Mouse (Mus musculus): ENCODE data around the gene Ugt2a2. TPM values are rescaled to one million over a fixed set of nuclear protein-coding genes. Genes with fewer than 3 reads are reported as not detected.

Ugt2a2 gene
- total and polyA plus RNA-seq, 3 experiments: not detected

DNA sequence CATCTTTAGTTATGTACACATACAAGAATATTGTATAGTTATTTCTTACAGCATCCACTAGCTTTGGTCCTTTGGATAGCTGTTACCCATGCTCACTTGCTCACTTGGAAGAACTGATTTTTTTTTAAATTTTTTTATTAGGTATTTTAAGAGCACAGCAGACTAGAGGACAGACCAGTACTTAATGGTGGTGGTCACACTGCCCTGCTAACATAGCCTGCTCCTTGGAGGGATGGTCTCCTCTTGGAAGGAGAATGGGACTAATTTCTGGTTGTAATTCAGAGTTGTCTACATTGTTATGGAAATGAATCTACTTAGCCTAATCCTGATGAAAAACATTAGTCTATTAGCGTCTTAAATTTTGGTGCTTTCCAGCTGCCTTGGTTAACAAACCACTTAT, 23.2 kb downstream of the Ugt2a2 start:
- in situ Hi-C loops (cut with MboI; ENCODE audit: low pct_ligation_motif_present, low pct_unique_long_range_greater_than_20kb, low sequenced_read_pairs): no loop called here
- Histone ChIP-seq H3K9ac (ENCODE audit: insufficient read depth, low read depth) (no peak overlapping the region), H3K27ac (ENCODE audit: insufficient read depth, low read depth) (no peak overlapping the region), H3K79me2 (replicated peaks; ENCODE audit: control insufficient read depth, extremely low read depth, insufficient read depth, poor library complexity, severe bottlenecking) (no peaks in the 10 kb centered on the region), H3K4me2 (ENCODE audit: insufficient read depth, low read depth, poor library complexity, severe bottlenecking) (no peak overlapping the region), H3K4me3 (replicated peaks in 1 of 3; ENCODE audit: low read depth in 2 of 3, low read length in 2 of 3, poor library complexity in 1 of 3) (no peak overlapping the region), H3K36me3 (replicated peaks in 1 of 2; ENCODE audit: control insufficient read depth in 1 of 2, insufficient read depth in 1 of 2, low read length in 1 of 2) (no peaks in the 10 kb centered on the region), H3K27me3 (replicated peaks) (no peaks in the 10 kb centered on the region), H3K4me1 (ENCODE audit: control insufficient read depth in 1 of 2, insufficient read depth in 2 of 2) (no peaks in the 10 kb centered on the region), H3K9me3 (replicated peaks; ENCODE audit: low read length) (no peaks in the 10 kb centered on the region)
- TF ChIP-seq TCF12 (IDR thresholded peaks at IDR 0.05; ENCODE audit: low read depth, low read length) (no peak), E2F4 (IDR thresholded peaks at IDR 0.05; ENCODE audit: insufficient replicate concordance, low read depth, low read length) (no peak), BHLHE40 (IDR thresholded peaks at IDR 0.05; ENCODE audit: low read depth, low read length) (no peak), USF2 (conservative IDR thresholded peaks at IDR 0.05; ENCODE audit: low read depth, low read length) (no peak), ELF1 (IDR thresholded peaks at IDR 0.05; ENCODE audit: low read depth, low read length) (no peak), JUN (IDR thresholded peaks at IDR 0.05; ENCODE audit: insufficient read depth, low read depth, low read length) (no peak), MAX (IDR thresholded peaks at IDR 0.05; ENCODE audit: low read length) (no peak), GABPA (IDR thresholded peaks at IDR 0.05; ENCODE audit: insufficient replicate concordance, low read depth, low read length) (no peak), NELFE (IDR thresholded peaks at IDR 0.05; ENCODE audit: low read depth, low read length) (no peak), ZNF384 (IDR thresholded peaks at IDR 0.05; ENCODE audit: low read depth, low read length) (no peak), MEF2A (IDR thresholded peaks at IDR 0.05; ENCODE audit: borderline replicate concordance, low read depth, low read length) (no peak), CHD2 (IDR thresholded peaks at IDR 0.05; ENCODE audit: low read length) (no peak), SMC3 (IDR thresholded peaks at IDR 0.05; ENCODE audit: low read depth, low read length) (no peak), NRF1 (IDR thresholded peaks at IDR 0.05; ENCODE audit: low read depth, low read length) (no peak), MAZ (IDR thresholded peaks at IDR 0.05; ENCODE audit: low read depth, low read length) (no peak), PAX5 (IDR thresholded peaks at IDR 0.05; ENCODE audit: low read length) (no peak), EP300 (IDR thresholded peaks at IDR 0.05; ENCODE audit: low read length) (no peak), SIN3A (IDR thresholded peaks at IDR 0.05; ENCODE audit: low read length) (no peak)
- DNase-seq (ENCODE audit: extremely low read depth): no peak
- dilution Hi-C loops (cut with MboI; ENCODE audit: extremely low pct_ligation_motif_present, extremely low pct_unique_long_range_greater_than_20kb, low sequenced_read_pairs): no loop called here

DNA sequence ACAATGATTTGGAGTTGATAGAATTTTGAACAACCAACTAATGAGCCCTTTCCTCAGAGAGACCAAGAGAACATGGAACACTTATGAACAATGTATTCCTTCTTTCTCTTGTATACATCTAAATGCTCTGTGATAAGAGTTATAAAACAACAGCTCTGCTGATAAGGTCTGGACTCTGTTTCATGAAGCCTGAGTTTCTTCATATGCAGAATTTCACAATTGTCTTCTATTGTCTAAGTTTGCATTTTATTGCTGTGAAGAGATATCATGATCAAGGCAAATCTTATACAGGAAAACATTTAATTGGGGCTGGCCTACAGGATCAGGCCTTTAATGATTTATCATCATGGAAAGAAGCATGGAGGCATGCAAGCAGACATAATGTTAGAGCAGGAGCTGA, 24.4 kb downstream of the Ugt2a2 start:
- TF ChIP-seq CTCF (conservative IDR thresholded peaks at IDR 0.05 in 1 of 2, IDR thresholded peaks at IDR 0.05 in 1 of 2; ENCODE audit: low read depth in 2 of 2, low read length in 2 of 2): no peak
- no peak for TF ChIP-seq USF1 (IDR thresholded peaks at IDR 0.05; ENCODE audit: low read depth, low read length)
- TF ChIP-seq POLR2AphosphoS2 (IDR thresholded peaks at IDR 0.05; ENCODE audit: low read depth, low read length): no peak
- TF ChIP-seq ZKSCAN1 (IDR thresholded peaks at IDR 0.05; ENCODE audit: borderline replicate concordance, low read depth, low read length): no peak
- no peak for TF ChIP-seq ELF1 (IDR thresholded peaks at IDR 0.05; ENCODE audit: low read depth, low read length)
- no peak for TF ChIP-seq JUN (IDR thresholded peaks at IDR 0.05; ENCODE audit: insufficient read depth, low read depth, low read length)
- TF ChIP-seq MXI1 (IDR thresholded peaks at IDR 0.05; ENCODE audit: low read depth, low read length): no peak
- no peak for TF ChIP-seq CHD2 (IDR thresholded peaks at IDR 0.05; ENCODE audit: low read length)
- no peaks in the 10 kb centered on the region for H3K36me3 ChIP-seq (replicated peaks in 1 of 2; ENCODE audit: control insufficient read depth in 1 of 2, insufficient read depth in 1 of 2, low read length in 1 of 2)
- H3K27me3 ChIP-seq (replicated peaks): no peaks in the 10 kb centered on the region
- no peaks in the 10 kb centered on the region for H3K79me2 ChIP-seq (replicated peaks; ENCODE audit: control insufficient read depth, extremely low read depth, insufficient read depth, poor library complexity, severe bottlenecking)
- no peak for DNase-seq (ENCODE audit: extremely low read depth)
- H3K27ac ChIP-seq (ENCODE audit: insufficient read depth, low read depth): no peak overlapping the region
- H3K4me3 ChIP-seq (replicated peaks in 1 of 3; ENCODE audit: low read depth in 2 of 3, low read length in 2 of 3, poor library complexity in 1 of 3): no peak overlapping the region
- dilution Hi-C loops (cut with MboI; ENCODE audit: extremely low pct_ligation_motif_present, extremely low pct_unique_long_range_greater_than_20kb, low sequenced_read_pairs) (no loop called here), in situ Hi-C loops (cut with MboI; ENCODE audit: low pct_ligation_motif_present, low pct_unique_long_range_greater_than_20kb, low sequenced_read_pairs) (no loop called here)
- no peaks in the 10 kb centered on the region for H3K9me3 ChIP-seq (replicated peaks; ENCODE audit: low read length)
- no peak overlapping the region for H3K4me2 ChIP-seq (ENCODE audit: insufficient read depth, low read depth, poor library complexity, severe bottlenecking)
- H3K9ac ChIP-seq (ENCODE audit: insufficient read depth, low read depth): no peak overlapping the region
- no peaks in the 10 kb centered on the region for H3K4me1 ChIP-seq (ENCODE audit: control insufficient read depth in 1 of 2, insufficient read depth in 2 of 2)
